Mouse (Mus musculus) heart, embryonic 14.5 days (tissue): ENCODE measurements around the gene Anapc13. TPM values are rescaled to one million over a fixed set of nuclear protein-coding genes. Genes with fewer than 3 reads are reported as not detected.

Source experiments
- ATAC-seq: fragments of 200-750 bp; cut with Nextera tagmentation; 2 replicates; pipeline ENCODE4 v1.8.0; 2017; ENCODE audit warnings: low read depth, moderate TSS enrichment; ENCODE audit not compliant: insufficient number of reproducible peaks, insufficient read depth, low FRiP score
- H3K27ac ChIP-seq, 2 experiments: fragments of 200-500 bp in 1 of 2; fragments of 300-500 bp in 1 of 2; sonication (generic) in 1 of 2; replicated peaks in 1 of 2; 2 replicates each; pipeline ENCODE4 v1.5.1; 2012 to 2014; ENCODE audit warnings: low read depth in 2 of 2, low read length in 2 of 2, control low read depth in 1 of 2, mild to moderate bottlenecking in 1 of 2, mixed read lengths in 1 of 2; ENCODE audit not compliant: control insufficient read depth in 1 of 2, insufficient read depth in 1 of 2
- H3K27me3 ChIP-seq: fragments of 300-500 bp; sonication (generic); 2 replicates; pipeline ENCODE4 v1.6.1; 2014; ENCODE audit warnings: mild to moderate bottlenecking, low read length, control low read depth; ENCODE audit not compliant: control insufficient read depth, insufficient read depth
- H3K36me3 ChIP-seq: fragments of 300-500 bp; sonication (generic); 2 replicates; pipeline ENCODE4 v1.6.1; 2014; ENCODE audit warnings: mild to moderate bottlenecking, control low read depth, low read length, mixed read lengths; ENCODE audit not compliant: control insufficient read depth, insufficient read depth
- H3K4me1 ChIP-seq, 2 experiments: fragments of 200-500 bp in 1 of 2; fragments of 300-500 bp in 1 of 2; sonication (generic) in 1 of 2; 2 replicates each; pipeline ENCODE4 v1.6.1; 2012 to 2014; ENCODE audit warnings: low read length in 2 of 2, control low read depth in 1 of 2, mixed read lengths in 1 of 2; ENCODE audit not compliant: control insufficient read depth in 2 of 2, insufficient read depth in 2 of 2
- H3K4me2 ChIP-seq: fragments of 300-500 bp; sonication (generic); 2 replicates; pipeline ENCODE4 v1.6.1; 2014; ENCODE audit warnings: mild to moderate bottlenecking, low read length
- H3K4me3 ChIP-seq, 2 experiments: fragments of 200-500 bp in 1 of 2; fragments of 300-500 bp in 1 of 2; sonication (generic) in 1 of 2; 2 replicates each; pipeline ENCODE4 v1.5.1; 2012 to 2014; ENCODE audit warnings: low read length in 2 of 2, mild to moderate bottlenecking in 2 of 2, control low read depth in 1 of 2, low read depth in 1 of 2, moderate library complexity in 1 of 2; ENCODE audit not compliant: control insufficient read depth in 1 of 2, insufficient read depth in 1 of 2
- H3K9ac ChIP-seq: fragments of 300-500 bp; sonication (generic); 2 replicates; pipeline ENCODE4 v1.6.1; 2014; ENCODE audit warnings: mild to moderate bottlenecking, low read length
- H3K9me3 ChIP-seq: fragments of 300-500 bp; sonication (generic); 2 replicates; pipeline ENCODE4 v1.6.1; 2016; ENCODE audit warnings: low read length, control low read depth; ENCODE audit not compliant: control insufficient read depth
- WGBS: fragments of 180-500 bp; shearing (Covaris S2); extraction: QIAGEN DNeasy Blood & Tissue Kit; methylation state at CpG from one replicate; pipeline ENCODE4 v1.1.7; 2014; 5-methylcytosine and 5-hydroxymethylcytosine counted together
- polyA plus RNA-seq: library from polyadenylated mRNA; unstranded; fragments of >200 nt; fragmentation: Nextera tagmentation; extraction: Ambion mirVana; gene quantifications from 2 replicates; pipeline ENCODE4 v1.2.1, GENCODE M21; 2014

Gene Anapc13
- polyA plus RNA-seq, 1 experiment from 2014 or later: 328 TPM

DNA sequence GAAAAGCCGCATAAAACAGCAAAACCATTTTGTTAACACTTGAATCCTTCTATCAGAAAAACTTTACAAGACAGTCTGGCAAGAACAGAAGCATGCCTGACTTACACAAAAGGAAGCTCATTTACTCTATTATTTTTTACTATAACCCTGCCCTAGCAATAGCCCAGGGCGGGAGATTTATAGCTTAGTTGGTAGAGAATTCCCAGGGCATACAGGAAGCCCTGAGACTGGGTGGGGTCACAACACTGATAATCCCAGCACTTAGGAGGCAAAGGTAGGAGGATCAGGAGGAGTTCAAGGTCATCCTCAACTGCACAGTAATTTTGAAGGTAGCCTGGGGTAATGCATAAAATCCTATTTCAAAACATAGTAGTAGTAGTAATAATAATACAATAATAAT lies 24.4 kb upstream of the Anapc13 start:
- no peak overlapping the region for H3K9ac ChIP-seq
- no peak for ATAC-seq
- H3K27me3 ChIP-seq: no peaks in the 10 kb centered on the region
- peaks cover 50% of the 10 kb centered on the region for H3K36me3 ChIP-seq
- H3K4me1 ChIP-seq: no peaks in the 10 kb centered on the region
- no peak overlapping the region for H3K4me2 ChIP-seq
- H3K4me3 ChIP-seq: no peak overlapping the region
- 72% methylated on average over 2 of the region's 2 CpGs for WGBS
- H3K9me3 ChIP-seq: no peaks in the 10 kb centered on the region
- H3K27ac ChIP-seq: peak overlapping the region in 1 of 2 experiments; percentile 39; a peak in 1 of 4 replicates

DNA sequence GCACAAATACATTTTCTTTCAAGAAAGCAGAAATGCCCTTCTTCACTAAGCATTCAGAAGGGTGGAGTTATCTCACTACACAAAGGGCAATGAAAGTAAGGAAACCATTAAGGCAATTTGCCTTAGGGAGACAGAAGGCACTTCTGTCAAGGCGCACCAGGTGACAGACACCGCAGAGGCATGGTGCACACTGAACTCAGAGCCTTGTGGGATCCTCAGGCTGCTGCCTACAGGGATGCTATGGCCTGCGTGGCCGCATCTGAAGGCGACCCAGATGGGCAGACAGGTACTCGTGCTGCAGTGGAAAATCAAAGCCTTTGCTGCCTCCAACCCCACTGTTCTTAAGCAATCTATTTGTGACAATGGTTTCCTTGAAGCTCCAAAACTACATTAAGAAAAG lies 20.9 kb upstream of the Anapc13 start:
- WGBS: 94% methylated on average over 6 of the region's 6 CpGs
- no peak overlapping the region for H3K9ac ChIP-seq
- no peak for ATAC-seq
- no peak overlapping the region for H3K27ac ChIP-seq
- H3K4me1 ChIP-seq: no peaks in the 10 kb centered on the region
- no peaks in the 10 kb centered on the region for H3K27me3 ChIP-seq
- H3K9me3 ChIP-seq: no peaks in the 10 kb centered on the region
- H3K4me3 ChIP-seq: no peak overlapping the region
- no peak overlapping the region for H3K4me2 ChIP-seq
- H3K36me3 ChIP-seq: peaks cover 49% of the 10 kb centered on the region

DNA sequence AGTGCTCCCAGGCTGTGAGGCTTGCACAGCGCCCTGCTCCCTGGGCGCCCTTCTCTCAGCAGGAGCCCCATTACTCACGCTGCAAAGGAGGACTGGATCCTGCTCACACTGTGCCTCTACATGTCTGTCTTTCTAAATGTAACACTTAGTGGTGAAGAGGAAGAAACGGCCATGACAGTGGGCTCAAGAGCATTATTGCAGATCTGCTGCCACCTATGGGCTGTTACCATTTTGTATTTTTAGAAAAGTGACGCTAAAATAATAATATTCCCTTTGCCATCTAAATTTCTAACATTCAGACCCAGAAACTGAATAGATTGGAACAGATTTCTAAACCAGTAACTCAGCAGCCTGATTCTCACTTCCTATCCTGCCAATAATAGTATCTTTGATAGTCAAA lies 18.6 kb upstream of the Anapc13 start:
- H3K27ac ChIP-seq: no peak overlapping the region
- no peaks in the 10 kb centered on the region for H3K27me3 ChIP-seq
- H3K4me1 ChIP-seq: no peaks in the 10 kb centered on the region
- H3K36me3 ChIP-seq: peaks cover 43% of the 10 kb centered on the region
- H3K9me3 ChIP-seq: no peaks in the 10 kb centered on the region
- no peak for ATAC-seq
- no peak overlapping the region for H3K9ac ChIP-seq
- WGBS: 39% methylated on average over 5 of the region's 5 CpGs
- H3K4me3 ChIP-seq: no peak overlapping the region
- peak overlapping the region; percentile 31; the same call in 1 of the 2 replicates for H3K4me2 ChIP-seq

DNA sequence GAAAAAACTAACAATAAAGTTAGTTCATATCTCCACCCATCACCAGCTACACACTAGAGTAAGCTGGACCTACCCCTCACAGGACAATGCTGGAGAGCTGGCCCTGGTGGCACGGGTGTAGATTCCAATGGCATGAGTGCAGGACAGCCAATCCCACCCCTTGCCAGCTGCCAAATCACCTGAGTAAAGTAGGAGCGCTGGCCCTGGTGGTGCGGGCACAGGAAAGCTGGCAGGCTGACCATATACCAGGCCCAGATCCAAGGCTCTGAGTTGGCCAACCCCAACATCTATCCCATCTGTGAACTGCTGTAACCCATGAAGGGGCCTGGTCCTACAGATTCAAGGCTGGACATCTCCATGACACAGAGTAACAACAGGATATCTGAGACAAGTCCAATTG lies 16.9 kb upstream of the Anapc13 start:
- 87% methylated on average over 3 of the region's 3 CpGs for WGBS

DNA sequence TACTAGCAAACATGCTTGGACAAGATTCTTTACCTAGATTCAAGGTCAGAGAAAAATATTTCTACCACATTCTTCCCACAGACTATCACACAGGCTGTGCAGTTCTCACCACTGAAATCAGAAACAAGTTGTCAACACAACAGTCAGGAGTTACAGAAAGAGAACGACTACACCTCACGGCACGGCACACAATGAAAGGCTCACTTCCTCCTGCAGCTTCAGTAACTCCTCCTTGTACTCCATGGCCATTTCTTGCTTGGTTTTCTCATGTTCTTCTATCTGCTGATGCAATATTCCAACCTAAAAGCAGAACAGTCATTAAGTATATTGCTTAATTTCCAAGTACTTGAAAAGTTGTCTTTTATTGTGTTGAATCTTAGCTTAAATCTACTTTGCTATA lies 11.0 kb upstream of the Anapc13 start:
- WGBS: 7% methylated on average over 3 of the region's 3 CpGs
- H3K9me3 ChIP-seq: no peaks in the 10 kb centered on the region
- H3K4me2 ChIP-seq: no peak overlapping the region
- peaks cover 51% of the 10 kb centered on the region for H3K36me3 ChIP-seq
- H3K4me1 ChIP-seq: peaks cover 6 to 26% of the 10 kb centered on the region in 2 experiments
- ATAC-seq: no peak
- H3K27ac ChIP-seq: peak overlapping the region in 1 of 2 experiments; percentile 39; a peak in 2 of 4 replicates
- no peak overlapping the region for H3K9ac ChIP-seq
- no peaks in the 10 kb centered on the region for H3K27me3 ChIP-seq
- no peak overlapping the region for H3K4me3 ChIP-seq

More for the DNA sequence above, 16.9 kb upstream of the Anapc13 start:
- no peak overlapping the region for H3K4me3 ChIP-seq
- H3K9me3 ChIP-seq: no peaks in the 10 kb centered on the region
- H3K4me1 ChIP-seq: no peaks in the 10 kb centered on the region
- no peaks in the 10 kb centered on the region for H3K27me3 ChIP-seq
- no peak overlapping the region for H3K4me2 ChIP-seq
- H3K9ac ChIP-seq: no peak overlapping the region
- H3K36me3 ChIP-seq: peaks cover 50% of the 10 kb centered on the region
- no peak for ATAC-seq
- no peak overlapping the region for H3K27ac ChIP-seq

DNA sequence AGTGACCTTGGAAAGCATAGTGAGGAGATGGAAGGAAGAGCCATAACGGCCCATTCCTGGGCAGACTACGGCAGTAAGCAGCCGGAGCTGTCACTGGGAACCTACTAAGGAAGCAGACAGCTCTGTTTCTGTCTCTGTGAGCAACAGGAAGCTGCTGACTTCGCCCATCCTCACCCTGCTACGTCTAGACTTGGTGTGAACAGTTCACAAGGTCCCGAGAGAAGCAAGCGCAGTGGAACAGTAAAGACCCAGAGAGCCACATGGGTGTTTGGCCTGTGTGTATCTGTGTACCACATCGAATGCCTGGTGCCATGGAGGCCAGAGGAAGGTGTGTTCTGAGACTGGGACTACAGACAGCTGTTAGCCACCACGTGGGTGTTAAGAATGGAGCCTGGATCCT lies 9.8 kb upstream of the Anapc13 start:
- Histone ChIP-seq H3K4me1 (peaks cover 6 to 26% of the 10 kb centered on the region in 2 experiments), H3K27me3 (no peaks in the 10 kb centered on the region), H3K9me3 (no peaks in the 10 kb centered on the region), H3K4me3 (no peak overlapping the region), H3K27ac (0 out of 4 replicates have a peak overlapping the region, but pooled peaks have one; percentile 0 to 37), H3K36me3 (peaks cover 40% of the 10 kb centered on the region), H3K9ac (no peak overlapping the region), H3K4me2 (no peak overlapping the region)
- ATAC-seq: no peak
- WGBS: 52% methylated on average over 9 of the region's 9 CpGs

DNA sequence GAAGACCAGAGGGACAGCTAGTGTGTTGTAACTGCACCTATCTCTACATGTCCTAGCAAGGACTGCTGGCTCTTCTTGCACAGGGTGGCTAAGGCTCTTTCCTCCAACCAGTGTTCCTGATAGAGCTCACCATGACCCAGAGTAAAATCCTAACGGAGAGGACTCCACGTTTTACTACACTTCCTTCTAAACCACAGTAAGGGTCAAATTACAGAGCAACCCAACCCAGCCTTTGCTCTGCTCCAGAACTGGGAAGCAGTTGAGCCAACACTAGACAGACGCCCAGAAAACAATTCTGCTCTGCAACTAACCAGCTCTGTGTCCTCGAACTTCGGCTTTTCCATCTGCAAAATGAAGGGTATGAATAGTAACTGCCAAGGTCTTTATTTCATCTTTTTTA lies 4.7 kb upstream of the Anapc13 start:
- no peak overlapping the region for H3K9ac ChIP-seq
- 57% methylated on average over 5 of the region's 5 CpGs for WGBS
- H3K9me3 ChIP-seq: no peaks in the 10 kb centered on the region
- no peak overlapping the region for H3K4me2 ChIP-seq
- H3K36me3 ChIP-seq: peaks cover 8% of the 10 kb centered on the region
- H3K4me3 ChIP-seq: no peak overlapping the region
- H3K4me1 ChIP-seq: peaks cover 3 to 16% of the 10 kb centered on the region in 2 experiments
- no peak overlapping the region for H3K27ac ChIP-seq
- ATAC-seq: no peak
- no peaks in the 10 kb centered on the region for H3K27me3 ChIP-seq

DNA sequence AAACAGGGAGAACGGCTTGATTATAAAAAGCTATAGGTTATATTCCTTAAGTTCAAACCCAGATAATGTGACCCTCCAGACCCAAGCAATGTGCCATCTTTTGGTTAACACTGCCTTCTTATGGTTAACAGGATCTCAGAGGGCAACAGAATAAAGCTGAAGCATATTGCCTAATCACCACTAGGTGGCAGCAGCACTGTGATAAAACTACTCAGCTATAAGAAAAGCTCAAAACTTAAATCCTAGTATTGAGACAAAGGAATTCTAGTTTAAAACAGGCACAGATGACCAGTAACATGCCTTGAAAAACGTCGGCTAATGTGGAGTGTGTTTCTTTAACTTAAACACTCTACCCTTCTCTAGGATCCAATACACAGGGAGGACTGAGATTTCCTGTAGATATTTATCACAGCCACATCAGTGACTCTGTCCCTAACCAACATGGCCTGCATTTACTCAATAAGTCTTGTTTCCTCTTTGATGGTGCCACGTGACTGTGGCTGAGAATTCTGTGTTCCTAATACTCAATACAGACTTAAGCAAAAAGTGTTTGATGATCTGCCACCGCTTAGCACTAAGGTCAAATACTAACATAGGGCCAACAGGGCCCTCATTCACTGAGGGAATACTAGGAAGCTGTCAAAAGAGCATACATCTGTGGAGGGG lies 3.8 kb upstream of the Anapc13 start:
- peaks cover 3 to 18% of the 10 kb centered on the region in 2 experiments for H3K4me1 ChIP-seq
- H3K4me2 ChIP-seq: no peak overlapping the region
- H3K9me3 ChIP-seq: no peaks in the 10 kb centered on the region
- no peak overlapping the region for H3K9ac ChIP-seq
- ATAC-seq: no peak
- no peak overlapping the region for H3K27ac ChIP-seq
- H3K36me3 ChIP-seq: peaks cover 6% of the 10 kb centered on the region
- no peak overlapping the region for H3K4me3 ChIP-seq
- WGBS: 27% methylated on average over 5 of the region's 5 CpGs
- H3K27me3 ChIP-seq: no peaks in the 10 kb centered on the region
